Mouse (Mus musculus) liver, adult 2 months (tissue): ENCODE measurements around the gene Btbd7. TPM values are rescaled to one million over a fixed set of nuclear protein-coding genes. Genes with fewer than 3 reads are reported as not detected.

Source experiments
- DNase-seq: peaks from one replicate; pipeline ENCODE4 v3.0.0-alpha.2; 2011; ENCODE audit warnings: low read depth, low spot score; ENCODE audit errors: extremely low read depth
- H3K27ac ChIP-seq: fragments of 200-500 bp; replicated peaks from 2 replicates; pipeline ENCODE4 v1.5.1; 2012; ENCODE audit warnings: low read depth, mild to moderate bottlenecking, control low read depth, inconsistent platforms, low read length; ENCODE audit not compliant: insufficient read depth
- H3K27me3 ChIP-seq: fragments of 200-500 bp; 2 replicates; pipeline ENCODE4 v1.6.1; 2012; ENCODE audit warnings: mild to moderate bottlenecking, moderate library complexity, low read length, inconsistent platforms; ENCODE audit not compliant: control insufficient read depth, insufficient read depth
- H3K36me3 ChIP-seq: fragments of 200-500 bp; 2 replicates; pipeline ENCODE4 v1.6.1; 2012; ENCODE audit warnings: low read length, inconsistent platforms; ENCODE audit not compliant: control insufficient read depth, insufficient read depth
- H3K4me1 ChIP-seq: fragments of 200-500 bp; 2 replicates; pipeline ENCODE4 v1.6.1; 2011; ENCODE audit warnings: low read length; ENCODE audit not compliant: control insufficient read depth, insufficient read depth
- H3K4me3 ChIP-seq: fragments of 200-500 bp; 2 replicates; pipeline ENCODE4 v1.5.1; 2011; ENCODE audit warnings: low read depth, mild to moderate bottlenecking, control low read depth, low read length, moderate library complexity; ENCODE audit not compliant: insufficient read depth
- H3K79me2 ChIP-seq: fragments of 200-500 bp; 2 replicates; pipeline ENCODE4 v1.6.1; 2012; ENCODE audit warnings: inconsistent platforms, mild to moderate bottlenecking, low read length, moderate library complexity; ENCODE audit not compliant: control insufficient read depth, insufficient read depth
- H3K9ac ChIP-seq: fragments of 200-500 bp; 2 replicates; pipeline ENCODE4 v1.6.1; 2012; ENCODE audit warnings: low read depth, mild to moderate bottlenecking, control low read depth, inconsistent platforms, low read length
- CTCF ChIP-seq: fragments of 200-500 bp; IDR thresholded peaks from 2 replicates; pipeline ENCODE4 v1.5.1; 2011; ENCODE audit warnings: low read depth, low read length, control low read depth
- POLR2A ChIP-seq: fragments of 200-500 bp; IDR thresholded peaks from 2 replicates; pipeline ENCODE4 v1.6.1; 2011; ENCODE audit warnings: low read length, control low read depth; ENCODE audit not compliant: insufficient read depth; ENCODE audit errors: extremely low read depth
- WGBS: fragments of 180-500 bp; shearing (Covaris S2); methylation state at CpG from one replicate; pipeline ENCODE4 v1.1.7; 2018; 5-methylcytosine and 5-hydroxymethylcytosine counted together
- polyA plus RNA-seq: library from polyadenylated mRNA; depleted of rRNA; stranded (reverse); fragments of >200 nt; gene quantifications from 2 replicates; pipeline ENCODE4 v1.2.3, GENCODE M21; 2012
- total RNA-seq: library from RNA; depleted of rRNA; stranded (reverse); fragments of >200 nt; gene quantifications from 2 replicates; pipeline ENCODE4 v1.2.3, GENCODE M21; 2014

Btbd7 gene
- total and polyA plus RNA-seq, 2 experiments, result 4.7 to 15.5 TPM

GRCm38 (mm10) chr12:102778151-102778550, 100.1 kb downstream of the Btbd7 start:
- no peak overlapping the region for H3K4me3 ChIP-seq
- H3K79me2 ChIP-seq, result no peaks in the 10 kb centered on the region
- H3K27me3 ChIP-seq, result no peaks in the 10 kb centered on the region
- 88% methylated on average over 5 of the region's 5 CpGs for WGBS
- no peak overlapping the region for H3K9ac ChIP-seq
- H3K36me3 ChIP-seq, result peaks cover 15% of the 10 kb centered on the region
- H3K27ac ChIP-seq, result no peak overlapping the region
- no peaks in the 10 kb centered on the region for H3K4me1 ChIP-seq
- no peak for DNase-seq
- TF ChIP-seq POLR2A (no peak), CTCF (no peak)

DNA sequence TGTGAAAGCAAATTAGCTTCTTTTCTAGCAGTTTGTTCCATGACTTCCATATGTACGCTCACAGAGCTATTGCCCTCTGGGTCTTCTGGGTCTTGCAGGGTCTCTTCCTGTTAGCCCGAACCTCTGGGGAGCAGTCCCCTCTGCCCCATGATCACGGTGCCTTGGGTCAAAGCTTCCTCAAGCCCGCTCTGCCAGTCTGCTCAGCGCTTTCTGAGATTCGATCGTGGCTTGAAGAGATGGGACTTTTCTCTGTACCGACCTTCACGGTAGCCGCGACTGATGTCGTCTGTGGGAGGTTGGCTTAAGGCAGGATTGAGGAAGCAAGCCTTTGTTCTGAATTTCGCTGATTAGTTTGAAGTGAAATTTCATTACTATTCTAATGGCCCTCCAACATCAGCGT, 102.2 kb downstream of the Btbd7 start:
- no peaks in the 10 kb centered on the region for H3K4me1 ChIP-seq
- no peak overlapping the region for H3K27ac ChIP-seq
- no peak for DNase-seq
- 91% methylated on average over 14 of the region's 14 CpGs for WGBS
- H3K79me2 ChIP-seq, result no peaks in the 10 kb centered on the region
- H3K4me3 ChIP-seq, result no peak overlapping the region
- no peaks in the 10 kb centered on the region for H3K27me3 ChIP-seq
- no peak overlapping the region for H3K9ac ChIP-seq
- H3K36me3 ChIP-seq, result peaks cover 22% of the 10 kb centered on the region
- TF ChIP-seq CTCF, result no peak
- no peak for TF ChIP-seq POLR2A

- Histone ChIP-seq H3K79me2 (no peaks in the 10 kb centered on the region), H3K27me3 (no peaks in the 10 kb centered on the region), H3K36me3 (peaks cover 47% of the 10 kb centered on the region), H3K4me3 (no peak overlapping the region), H3K27ac (no peak overlapping the region), H3K4me1 (no peaks in the 10 kb centered on the region), H3K9ac (no peak overlapping the region)
- over 99% methylated on average over 5 of the region's 5 CpGs for WGBS
- DNase-seq, result no peak
- TF ChIP-seq CTCF (no peak), POLR2A (no peak)
Observed at GRCm38 (mm10) chr12:102772676-102773075, 105.6 kb downstream of the Btbd7 start.

- Histone ChIP-seq H3K9ac (no peak overlapping the region), H3K4me3 (no peak overlapping the region), H3K27ac (no peak overlapping the region), H3K27me3 (no peaks in the 10 kb centered on the region), H3K79me2 (no peaks in the 10 kb centered on the region), H3K36me3 (peaks cover 52% of the 10 kb centered on the region), H3K4me1 (no peaks in the 10 kb centered on the region)
- TF ChIP-seq CTCF (no peak), POLR2A (no peak)
- no peak for DNase-seq
- 91% methylated on average over 8 of the region's 8 CpGs for WGBS
Observed at GRCm38 (mm10) chr12:102771601-102772000, 106.7 kb downstream of the Btbd7 start.

DNA sequence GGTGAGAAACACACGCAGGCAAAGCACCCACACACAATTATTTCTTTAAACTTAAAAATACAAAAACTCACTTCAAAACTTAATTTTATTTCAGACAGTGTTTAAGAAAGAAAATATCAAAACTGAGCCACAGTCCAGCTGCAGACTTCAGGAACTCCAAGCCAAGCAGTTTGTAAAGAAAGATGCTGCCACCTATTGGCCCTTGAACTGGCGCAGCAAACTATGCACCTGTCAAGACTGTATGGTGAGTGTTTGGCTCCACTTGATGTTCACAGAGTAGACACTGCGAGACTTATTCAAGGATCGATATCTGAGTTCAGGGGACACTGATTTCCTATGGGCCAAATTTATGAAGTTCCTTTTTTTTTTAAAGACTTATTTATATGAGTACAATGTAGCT, 109.3 kb downstream of the Btbd7 start:
- H3K4me3 ChIP-seq, result no peak overlapping the region
- no peaks in the 10 kb centered on the region for H3K79me2 ChIP-seq
- H3K27ac ChIP-seq, result no peak overlapping the region
- H3K36me3 ChIP-seq, result peaks cover 52% of the 10 kb centered on the region
- no peak for DNase-seq
- TF ChIP-seq CTCF, result 0 out of 2 replicates have a peak, but pooled peaks have one; percentile 6
- TF ChIP-seq POLR2A, result no peak
- no peaks in the 10 kb centered on the region for H3K27me3 ChIP-seq
- H3K9ac ChIP-seq, result no peak overlapping the region
- no peaks in the 10 kb centered on the region for H3K4me1 ChIP-seq
- 94% methylated on average over 4 of the region's 4 CpGs for WGBS

GRCm38 (mm10) chr12:102763696-102764095, 114.6 kb downstream of the Btbd7 start:
- peaks cover 6% of the 10 kb centered on the region; the same call in 1 of the 2 replicates for H3K4me1 ChIP-seq
- H3K4me3 ChIP-seq, result no peak overlapping the region
- H3K79me2 ChIP-seq, result peaks cover 4% of the 10 kb centered on the region; the same call in 1 of the 2 replicates
- no peak overlapping the region for H3K27ac ChIP-seq
- TF ChIP-seq CTCF (no peak), POLR2A (no peak)
- H3K36me3 ChIP-seq, result peaks cover 30% of the 10 kb centered on the region
- H3K27me3 ChIP-seq, result no peaks in the 10 kb centered on the region
- DNase-seq, result peak; percentile 19
- no peak overlapping the region for H3K9ac ChIP-seq
